Mouse (Mus musculus) spleen, adult 2 months (tissue): ENCODE measurements around the gene Ghrhr.

ENCODE experiments used
- CTCF ChIP-seq: fragments of 200-500 bp; IDR thresholded peaks from 2 replicates; pipeline ENCODE4 v1.5.1; 2011; ENCODE audit warnings: mild to moderate bottlenecking, inconsistent platforms; ENCODE audit not compliant: insufficient read depth, insufficient read length, insufficient replicate concordance; ENCODE audit errors: extremely low read depth
- POLR2A ChIP-seq: fragments of 200-500 bp; IDR thresholded peaks from 2 replicates; pipeline ENCODE4 v1.6.1; 2011; ENCODE audit warnings: low read depth, low read length, inconsistent platforms

- TF ChIP-seq CTCF = no peak
- no peak for TF ChIP-seq POLR2A
Measured at GRCm38 (mm10) chr6:55376076-55376475, at the start of gene Ghrhr.
